Comparison of ENCODE assay signal across 8 mouse cellular contexts in genomic region chr8:69936050-69936794, GRCm38 (mm10). TPM values are rescaled to one million over a fixed set of nuclear protein-coding genes. Genes with fewer than 3 reads are reported as not detected.
DNase-seq lines count a peak whose midpoint lies in the region; ATAC-seq and TF ChIP-seq lines count a peak whose summit lies in the region.

No protein-coding gene starts in this region.

- no peak overlapping the region for H3K4me2 ChIP-seq in forebrain, embryonic 15.5 days (replicated peaks)
- no peak overlapping the region for H3K4me2 ChIP-seq in intestine, embryonic 16.5 days (ENCODE audit: low read depth, low read length)

- no peaks in the 10 kb centered on the region for H3K9me3 ChIP-seq in megakaryocyte, embryonic 14.5 days
- no peaks in the 10 kb centered on the region for H3K9me3 ChIP-seq in forebrain, embryonic 15.5 days
- no peaks in the 10 kb centered on the region for H3K9me3 ChIP-seq in intestine, embryonic 16.5 days (ENCODE audit: control insufficient read depth, low read length)

- no peaks in the 10 kb centered on the region for H3K27me3 ChIP-seq in megakaryocyte, embryonic 14.5 days (replicated peaks)
- no peaks in the 10 kb centered on the region for H3K27me3 ChIP-seq in forebrain, embryonic 15.5 days
- H3K27me3 ChIP-seq in intestine, embryonic 16.5 days (replicated peaks; ENCODE audit: control insufficient read depth, insufficient read depth, low read length) = no peaks in the 10 kb centered on the region

- peak overlapping the region; percentile 21; the same call in 1 of the 2 replicates for H3K27ac ChIP-seq in forebrain, embryonic 15.5 days (replicated peaks)
- H3K27ac ChIP-seq in intestine, embryonic 16.5 days (ENCODE audit: low read length) = peak overlapping the region; percentile 59

- no peak overlapping the region for H3K9ac ChIP-seq in forebrain, embryonic 15.5 days (replicated peaks)
- peak overlapping the region; percentile 43; the same call in 1 of the 2 replicates for H3K9ac ChIP-seq in intestine, embryonic 16.5 days (ENCODE audit: low read depth, low read length)

- DNase-seq in lung, adult 2 months = peak; percentile 52
- DNase-seq in skeletal muscle tissue, adult 2 months (ENCODE audit: low read depth, low spot score) = peak; percentile 40
- no peak for DNase-seq in left cerebral cortex, adult 11 months (ENCODE audit: low spot score)
- DNase-seq in cerebellum, adult 8-10 months = no peak

- H3K36me3 ChIP-seq in megakaryocyte, embryonic 14.5 days (replicated peaks; ENCODE audit: low read length) = peaks cover 77% of the 10 kb centered on the region
- no peaks in the 10 kb centered on the region for H3K36me3 ChIP-seq in forebrain, embryonic 15.5 days
- H3K36me3 ChIP-seq in intestine, embryonic 16.5 days (ENCODE audit: control insufficient read depth, insufficient read depth, low read length) = peaks cover 8% of the 10 kb centered on the region; the same call in 1 of the 2 replicates

- TF ChIP-seq POLR2A in lung, adult 2 months (IDR thresholded peaks at IDR 0.05; ENCODE audit: borderline replicate concordance, extremely low read depth, low read depth, low read length) = no peak

- WGBS in forebrain, embryonic 15.5 days = 64% methylated on average over 7 of the region's 7 CpGs
- 48% methylated on average over 7 of the region's 7 CpGs for WGBS in intestine, embryonic 16.5 days
- 37% methylated on average over 7 of the region's 7 CpGs for WGBS in lung, adult 2 months

- no peak for TF ChIP-seq CTCF in lung, adult 2 months (IDR thresholded peaks at IDR 0.05; ENCODE audit: insufficient read depth, low read length)

- ATAC-seq in megakaryocyte, adult 5-6 weeks (ENCODE audit: poor library complexity, severe bottlenecking) = no peak
- peak; percentile 43 for ATAC-seq in forebrain, embryonic 15.5 days (replicated peaks)
- peak; percentile 72 for ATAC-seq in intestine, embryonic 16.5 days

- H3K4me1 ChIP-seq in megakaryocyte, embryonic 14.5 days = peaks cover 96% of the 10 kb centered on the region
- H3K4me1 ChIP-seq in forebrain, embryonic 15.5 days = peaks cover 7% of the 10 kb centered on the region; the same call in 1 of the 2 replicates
- peaks cover 45% of the 10 kb centered on the region for H3K4me1 ChIP-seq in intestine, embryonic 16.5 days (ENCODE audit: control insufficient read depth, insufficient read depth, low read length)
- peaks cover 45% of the 10 kb centered on the region for H3K4me1 ChIP-seq in lung, adult 2 months (ENCODE audit: control insufficient read depth, insufficient read depth, low read length)

- peak overlapping the region; percentile 76 for H3K4me3 ChIP-seq in megakaryocyte, embryonic 14.5 days (replicated peaks)
- H3K4me3 ChIP-seq in forebrain, embryonic 15.5 days = no peak overlapping the region
- no peak overlapping the region for H3K4me3 ChIP-seq in intestine, embryonic 16.5 days (ENCODE audit: low read length)
- H3K4me3 ChIP-seq in lung, adult 2 months (replicated peaks; ENCODE audit: extremely low read depth, low read depth, low read length) = no peak overlapping the region

RNA-seq across cellular contexts. Expression of gene Yjefn3, which starts 33.7 kb away (rescaled TPM):
- polyA plus RNA-seq in megakaryocyte, embryonic 14.5 days (2012; ENCODE audit: insufficient read depth, low replicate concordance) = 4.7 and 13.7 TPM in 2 replicates
- total RNA-seq in megakaryocyte, adult 5-6 weeks (2015) = 3.1 TPM in 1 of 2 replicates, not detected in the other
- not detected in 2 replicates for total RNA-seq in megakaryocyte, adult 5-6 weeks (2017)
- polyA plus RNA-seq in forebrain, embryonic 15.5 days (2015; fragmentation: Nextera tagmentation; extraction: Ambion mirVana) = 8.9 and 9.0 TPM in 2 replicates
- polyA plus RNA-seq in intestine, embryonic 16.5 days (2015; fragmentation: Nextera tagmentation; extraction: Ambion mirVana) = 3.2 and 3.8 TPM in 2 replicates
- 3.5 and 5.3 TPM in 2 replicates for polyA plus RNA-seq in lung, adult 2 months (2012; rRNA removed)

RNA-seq across cellular contexts. Expression of gene Ndufa13, which starts 33.9 kb away (rescaled TPM):
- polyA plus RNA-seq in megakaryocyte, embryonic 14.5 days (2012; ENCODE audit: insufficient read depth, low replicate concordance) = 31.7 and 195 TPM in 2 replicates
- 63.4 and 75.7 TPM in 2 replicates for total RNA-seq in megakaryocyte, adult 5-6 weeks (2015)
- 120 and 143 TPM in 2 replicates for total RNA-seq in megakaryocyte, adult 5-6 weeks (2017)
- 173 and 179 TPM in 2 replicates for polyA plus RNA-seq in forebrain, embryonic 15.5 days (2015; fragmentation: Nextera tagmentation; extraction: Ambion mirVana)
- polyA plus RNA-seq in intestine, embryonic 16.5 days (2015; fragmentation: Nextera tagmentation; extraction: Ambion mirVana) = 233 and 243 TPM in 2 replicates
- polyA plus RNA-seq in lung, adult 2 months (2012; rRNA removed) = 96.8 and 103 TPM in 2 replicates

RNA-seq across cellular contexts. Expression of gene Tssk6, which starts 34.2 kb away (rescaled TPM):
- polyA plus RNA-seq in megakaryocyte, embryonic 14.5 days (2012; ENCODE audit: insufficient read depth, low replicate concordance) = 1.3 and 5.3 TPM in 2 replicates
- total RNA-seq in megakaryocyte, adult 5-6 weeks (2015) = 0.27 TPM in 1 of 2 replicates, not detected in the other
- 0.16 and 0.26 TPM in 2 replicates for total RNA-seq in megakaryocyte, adult 5-6 weeks (2017)
- 3.4 and 3.8 TPM in 2 replicates for polyA plus RNA-seq in forebrain, embryonic 15.5 days (2015; fragmentation: Nextera tagmentation; extraction: Ambion mirVana)
- polyA plus RNA-seq in intestine, embryonic 16.5 days (2015; fragmentation: Nextera tagmentation; extraction: Ambion mirVana) = 2.8 TPM in 2 replicates
- 0.70 and 1.0 TPM in 2 replicates for polyA plus RNA-seq in lung, adult 2 months (2012; rRNA removed)

RNA-seq across cellular contexts. Expression of gene Cilp2, which starts 48.7 kb away (rescaled TPM):
- polyA plus RNA-seq in megakaryocyte, embryonic 14.5 days (2012; ENCODE audit: insufficient read depth, low replicate concordance) = 0.20 TPM in 1 of 2 replicates, not detected in the other
- not detected in 2 replicates for total RNA-seq in megakaryocyte, adult 5-6 weeks (2015)
- not detected in 2 replicates for total RNA-seq in megakaryocyte, adult 5-6 weeks (2017)
- polyA plus RNA-seq in forebrain, embryonic 15.5 days (2015; fragmentation: Nextera tagmentation; extraction: Ambion mirVana) = 3.6 and 4.0 TPM in 2 replicates
- polyA plus RNA-seq in intestine, embryonic 16.5 days (2015; fragmentation: Nextera tagmentation; extraction: Ambion mirVana) = 0.51 and 0.53 TPM in 2 replicates
- polyA plus RNA-seq in lung, adult 2 months (2012; rRNA removed) = 3.1 TPM in 2 replicates

RNA-seq across cellular contexts. Expression of gene Gatad2a, which starts 60.0 kb away (rescaled TPM):
- 83.9 and 88.5 TPM in 2 replicates for polyA plus RNA-seq in megakaryocyte, embryonic 14.5 days (2012; ENCODE audit: insufficient read depth, low replicate concordance)
- 50.1 and 62.0 TPM in 2 replicates for total RNA-seq in megakaryocyte, adult 5-6 weeks (2015)
- total RNA-seq in megakaryocyte, adult 5-6 weeks (2017) = 62.5 and 64.7 TPM in 2 replicates
- 28.3 and 35.5 TPM in 2 replicates for polyA plus RNA-seq in forebrain, embryonic 15.5 days (2015; fragmentation: Nextera tagmentation; extraction: Ambion mirVana)
- polyA plus RNA-seq in intestine, embryonic 16.5 days (2015; fragmentation: Nextera tagmentation; extraction: Ambion mirVana) = 36.0 and 38.9 TPM in 2 replicates
- 78.1 and 81.8 TPM in 2 replicates for polyA plus RNA-seq in lung, adult 2 months (2012; rRNA removed)

Comparison
In these comparisons a context has a peak if more than half of its experiments do, and no peak if none do; other contexts are left out.
1. DNase-seq: peak in lung, adult 2 months (single experiment) and skeletal muscle tissue, adult 2 months (single experiment); none in left cerebral cortex, adult 11 months (single experiment) and cerebellum, adult 8-10 months (single experiment).